Comparison of ENCODE assay signal across 8 mouse cellular contexts in genomic region chr4:154904185-154905071, GRCm38 (mm10). TPM values are rescaled to one million over a fixed set of nuclear protein-coding genes. Genes with fewer than 3 reads are reported as not detected.
DNase-seq lines count a peak whose midpoint lies in the region; ATAC-seq and TF ChIP-seq lines count a peak whose summit lies in the region.

No protein-coding gene starts in this region.

- peak; percentile 94 for DNase-seq in MEL-GATA-1-ER (ENCODE audit: extremely low read depth, low read depth)
- peak; percentile 81 for DNase-seq in cerebellum, adult 11 months
- peak; percentile 60 to 68 for DNase-seq in heart, postnatal 36 days
- peak; percentile 87 for DNase-seq in layer of hippocampus, adult 11-12 months (ENCODE audit: low spot score)
- DNase-seq in liver, postnatal 0 days: peak; percentile 86
- peak; percentile 91 for DNase-seq in thymus, adult 2 months

- TF ChIP-seq POLR2A in thymus, adult 2 months (IDR thresholded peaks at IDR 0.05; ENCODE audit: control insufficient read depth, extremely low read depth, insufficient read depth, low read length, poor library complexity): no peak

- H3K27me3 ChIP-seq in forebrain, embryonic 13.5 days: 0 out of 2 replicates have a peak, but pooled peaks cover 4% of the 10 kb centered on the region
- H3K27me3 ChIP-seq in liver, postnatal 0 days (ENCODE audit: insufficient read depth, low read length): no peaks in the 10 kb centered on the region
- peaks cover 3% of the 10 kb centered on the region; the same call in 1 of the 2 replicates for H3K27me3 ChIP-seq in neural tube, embryonic 13.5 days
- no peaks in the 10 kb centered on the region for H3K27me3 ChIP-seq in thymus, adult 2 months (ENCODE audit: control insufficient read depth, insufficient read depth, low read length)

- no peak for TF ChIP-seq CTCF in liver, postnatal 0 days (IDR thresholded peaks at IDR 0.05; ENCODE audit: low read depth)
- no peak for TF ChIP-seq CTCF in thymus, adult 2 months (IDR thresholded peaks at IDR 0.05; ENCODE audit: borderline replicate concordance, control insufficient read depth, extremely low read depth, insufficient read depth, low read length, poor library complexity)

- intact Hi-C loops in heart, postnatal 36 days (cut with DNase I): no loop called here

- no peak overlapping the region for H3K27ac ChIP-seq in forebrain, embryonic 13.5 days
- H3K27ac ChIP-seq in liver, postnatal 0 days (ENCODE audit: low read depth): peak overlapping the region; percentile 29
- no peak overlapping the region for H3K27ac ChIP-seq in neural tube, embryonic 13.5 days (replicated peaks)
- H3K27ac ChIP-seq in thymus, adult 2 months (ENCODE audit: control insufficient read depth, insufficient read depth, low read length): no peak overlapping the region

- H3K9ac ChIP-seq in forebrain, embryonic 13.5 days: peak overlapping the region; percentile 62
- H3K9ac ChIP-seq in liver, postnatal 0 days (replicated peaks): peak overlapping the region; percentile 62
- peak overlapping the region; percentile 56 for H3K9ac ChIP-seq in neural tube, embryonic 13.5 days

- peaks cover 12% of the 10 kb centered on the region; the same call in 1 of the 2 replicates for H3K4me1 ChIP-seq in forebrain, embryonic 13.5 days
- H3K4me1 ChIP-seq in liver, postnatal 0 days (ENCODE audit: insufficient read depth): peaks cover 24% of the 10 kb centered on the region
- peaks cover 12% of the 10 kb centered on the region; the same call in 1 of the 2 replicates for H3K4me1 ChIP-seq in neural tube, embryonic 13.5 days (replicated peaks)
- peaks cover 9% of the 10 kb centered on the region for H3K4me1 ChIP-seq in thymus, adult 2 months (replicated peaks; ENCODE audit: control insufficient read depth, insufficient read depth, low read length)

- no peaks in the 10 kb centered on the region; the same call in 1 of the 2 replicates for H3K9me3 ChIP-seq in forebrain, embryonic 13.5 days (replicated peaks)
- no peaks in the 10 kb centered on the region for H3K9me3 ChIP-seq in liver, postnatal 0 days (ENCODE audit: low read length)
- no peaks in the 10 kb centered on the region for H3K9me3 ChIP-seq in neural tube, embryonic 13.5 days

- H3K4me3 ChIP-seq in forebrain, embryonic 13.5 days: peak overlapping the region; percentile 39
- peak overlapping the region; percentile 57 for H3K4me3 ChIP-seq in liver, postnatal 0 days (ENCODE audit: low read depth, low read length)
- H3K4me3 ChIP-seq in neural tube, embryonic 13.5 days: peak overlapping the region; percentile 32
- peak overlapping the region; percentile 36 for H3K4me3 ChIP-seq in thymus, adult 2 months (ENCODE audit: control insufficient read depth, insufficient read depth, low read length)

- peak; percentile 96 for ATAC-seq in forebrain, embryonic 13.5 days
- peak; percentile 93 for ATAC-seq in liver, postnatal 0 days
- ATAC-seq in neural tube, embryonic 13.5 days (ENCODE audit: low read depth): peak; percentile 89

- 3% methylated on average over 16 of the region's 16 CpGs for WGBS in forebrain, embryonic 13.5 days
- WGBS in liver, postnatal 0 days (ENCODE audit: insufficient replicate concordance): under 1% methylated on average over 16 of the region's 16 CpGs
- WGBS in neural tube, embryonic 13.5 days: 4% methylated on average over 16 of the region's 16 CpGs
- WGBS in thymus, adult 2 months: under 1% methylated on average over 16 of the region's 16 CpGs

- peak overlapping the region; percentile 65 for H3K4me2 ChIP-seq in forebrain, embryonic 13.5 days
- peak overlapping the region; percentile 89 for H3K4me2 ChIP-seq in liver, postnatal 0 days (ENCODE audit: low read depth, low read length)
- peak overlapping the region; percentile 61 for H3K4me2 ChIP-seq in neural tube, embryonic 13.5 days

- no peak; the same call in 1 of the 2 replicates for TF ChIP-seq EP300 in liver, postnatal 0 days (IDR thresholded peaks at IDR 0.05; ENCODE audit: low read depth)

- H3K36me3 ChIP-seq in forebrain, embryonic 13.5 days (ENCODE audit: poor library complexity, severe bottlenecking): no peaks in the 10 kb centered on the region
- no peaks in the 10 kb centered on the region for H3K36me3 ChIP-seq in liver, postnatal 0 days (replicated peaks; ENCODE audit: insufficient read depth, low read length)
- no peaks in the 10 kb centered on the region for H3K36me3 ChIP-seq in neural tube, embryonic 13.5 days
- no peaks in the 10 kb centered on the region for H3K36me3 ChIP-seq in thymus, adult 2 months (ENCODE audit: control insufficient read depth, insufficient read depth, low read length)

RNA-seq across cellular contexts. Expression of gene Fam213b, which starts 5.5 kb away (rescaled TPM):
- polyA plus RNA-seq in forebrain, embryonic 13.5 days (2015; fragmentation: Nextera tagmentation; extraction: Ambion mirVana): 29.5 and 34.1 TPM in 2 replicates
- total RNA-seq in heart, postnatal 36 days (2021): 10 to 100 TPM; 80.9 to 83.5 TPM
- 5.9 and 6.5 TPM in 2 replicates for polyA plus RNA-seq in liver, postnatal 0 days (2015; fragmentation: Nextera tagmentation; extraction: Ambion mirVana)
- 38.7 and 44.0 TPM in 2 replicates for polyA plus RNA-seq in neural tube, embryonic 13.5 days (2015; fragmentation: Nextera tagmentation; extraction: Ambion mirVana)
- 77.1 and 105 TPM in 2 replicates for polyA plus RNA-seq in thymus, adult 2 months (2012; rRNA removed)

RNA-seq across cellular contexts. Expression of gene Tnfrsf14, which starts 23.9 kb away (rescaled TPM):
- 0.14 and 0.28 TPM in 2 replicates for polyA plus RNA-seq in forebrain, embryonic 13.5 days (2015; fragmentation: Nextera tagmentation; extraction: Ambion mirVana)
- 1 to 10 TPM; 5.1 to 6.0 TPM for total RNA-seq in heart, postnatal 36 days (2021)
- 17.2 and 20.0 TPM in 2 replicates for polyA plus RNA-seq in liver, postnatal 0 days (2015; fragmentation: Nextera tagmentation; extraction: Ambion mirVana)
- 0.54 TPM in 1 of 2 replicates, not detected in the other for polyA plus RNA-seq in neural tube, embryonic 13.5 days (2015; fragmentation: Nextera tagmentation; extraction: Ambion mirVana)
- polyA plus RNA-seq in thymus, adult 2 months (2012; rRNA removed): 215 and 227 TPM in 2 replicates

RNA-seq across cellular contexts. Expression of gene Mmel1, which starts 35.0 kb away (rescaled TPM):
- 0.12 and 0.24 TPM in 2 replicates for polyA plus RNA-seq in forebrain, embryonic 13.5 days (2015; fragmentation: Nextera tagmentation; extraction: Ambion mirVana)
- under 1 TPM; 0.22 to 0.33 TPM for total RNA-seq in heart, postnatal 36 days (2021)
- 0.80 and 0.98 TPM in 2 replicates for polyA plus RNA-seq in liver, postnatal 0 days (2015; fragmentation: Nextera tagmentation; extraction: Ambion mirVana)
- 0.17 and 0.22 TPM in 2 replicates for polyA plus RNA-seq in neural tube, embryonic 13.5 days (2015; fragmentation: Nextera tagmentation; extraction: Ambion mirVana)
- polyA plus RNA-seq in thymus, adult 2 months (2012; rRNA removed): 0.23 TPM in 2 replicates

RNA-seq across cellular contexts. Expression of gene Hes5, which starts 56.3 kb away (rescaled TPM):
- polyA plus RNA-seq in forebrain, embryonic 13.5 days (2015; fragmentation: Nextera tagmentation; extraction: Ambion mirVana): 243 and 266 TPM in 2 replicates
- total RNA-seq in heart, postnatal 36 days (2021): not detected
- 0.15 and 0.21 TPM in 2 replicates for polyA plus RNA-seq in liver, postnatal 0 days (2015; fragmentation: Nextera tagmentation; extraction: Ambion mirVana)
- 119 and 125 TPM in 2 replicates for polyA plus RNA-seq in neural tube, embryonic 13.5 days (2015; fragmentation: Nextera tagmentation; extraction: Ambion mirVana)
- polyA plus RNA-seq in thymus, adult 2 months (2012; rRNA removed): 4.1 and 5.6 TPM in 2 replicates

RNA-seq across cellular contexts. Expression of gene Pank4, which starts 59.5 kb away (rescaled TPM):
- 41.1 and 45.0 TPM in 2 replicates for polyA plus RNA-seq in forebrain, embryonic 13.5 days (2015; fragmentation: Nextera tagmentation; extraction: Ambion mirVana)
- 10 to 100 TPM; 40.9 to 42.8 TPM for total RNA-seq in heart, postnatal 36 days (2021)
- polyA plus RNA-seq in liver, postnatal 0 days (2015; fragmentation: Nextera tagmentation; extraction: Ambion mirVana): 10.9 and 11.4 TPM in 2 replicates
- 36.6 and 36.8 TPM in 2 replicates for polyA plus RNA-seq in neural tube, embryonic 13.5 days (2015; fragmentation: Nextera tagmentation; extraction: Ambion mirVana)
- polyA plus RNA-seq in thymus, adult 2 months (2012; rRNA removed): 121 and 155 TPM in 2 replicates

Comparison
In these comparisons a context has a peak if more than half of its experiments do, and no peak if none do; other contexts are left out.
1. RNA of gene Tnfrsf14, which starts 23.9 kb away (polyA plus RNA-seq): 215 to 227 TPM in thymus, adult 2 months and 17.2 to 20.0 TPM in liver, postnatal 0 days; 0.54 TPM in neural tube, embryonic 13.5 days and 0.14 to 0.28 TPM in forebrain, embryonic 13.5 days; every median in the first group is over 10 times any median in the second.
2. Peak in every context shown above with its lines, with median percentiles within 50 percentile points of each other: DNase-seq, ATAC-seq, H3K4me2 ChIP-seq, H3K4me3 ChIP-seq and H3K9ac ChIP-seq.